Mouse (Mus musculus) cerebellum, postnatal 4 days (tissue): Measurements from ENCODE around the gene Kdm1b.

Experiments
- DNase-seq, 2 experiments: peaks; one replicate each; pipeline ENCODE4 v3.0.0; 2022; ENCODE audit warnings: low spot score in 2 of 2, mixed read lengths in 1 of 2

Kdm1b gene

GRCm38 (mm10) chr13:47056781-47057180 is 13.5 kb downstream of the Kdm1b start:
- DNase-seq = no peak

GRCm38 (mm10) chr13:47062756-47063155 is 19.5 kb downstream of the Kdm1b start:
- DNase-seq = no peak

GRCm38 (mm10) chr13:47063985-47064760 is 20.9 kb downstream of the Kdm1b start:
- DNase-seq = no peak

GRCm38 (mm10) chr13:47066516-47066915 is 23.2 kb downstream of the Kdm1b start:
- no peak for DNase-seq

DNA sequence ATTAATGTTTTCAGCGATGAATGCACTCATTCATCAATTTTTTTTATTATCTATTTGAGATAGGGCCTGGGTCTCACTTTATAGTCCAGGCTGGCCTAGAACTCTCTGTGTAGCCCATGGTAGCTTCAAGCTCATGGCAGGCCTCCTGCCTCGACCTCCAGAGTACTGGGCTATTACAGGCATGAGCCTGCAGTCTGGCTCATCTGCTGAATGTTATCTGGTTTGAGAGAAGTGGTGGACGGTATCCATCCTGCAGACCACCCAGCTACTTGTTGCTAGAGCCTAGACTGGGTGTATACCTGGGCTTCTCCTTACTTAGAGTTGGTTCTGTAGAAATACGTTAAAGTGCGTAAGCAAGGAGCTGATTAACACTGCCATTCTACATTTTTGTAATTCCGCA is 23.7 kb downstream of the Kdm1b start:
- no peak for DNase-seq

- DNase-seq = no peak
Measured at GRCm38 (mm10) chr13:47070329-47071080, 27.2 kb downstream of the Kdm1b start.

DNA sequence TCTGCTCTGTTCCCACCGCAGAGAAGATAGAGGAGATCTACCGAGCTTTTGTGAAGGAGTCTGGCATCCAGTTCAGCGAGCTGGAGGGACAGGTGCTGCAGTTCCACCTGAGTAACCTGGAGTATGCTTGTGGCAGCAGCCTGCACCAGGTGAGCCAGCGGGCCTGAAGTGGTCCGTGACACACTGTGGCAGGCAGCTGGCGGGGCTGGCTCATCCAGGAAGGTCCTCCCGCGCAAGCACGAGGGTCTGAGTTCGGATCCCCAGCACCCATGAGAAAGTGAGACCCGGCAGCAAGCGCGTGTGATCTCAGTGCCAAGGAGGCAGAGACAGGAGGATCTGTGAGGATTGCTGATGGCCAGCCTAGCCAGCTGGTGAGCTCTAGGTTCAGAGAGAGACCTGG is 28.6 kb downstream of the Kdm1b start:
- DNase-seq = no peak

DNA sequence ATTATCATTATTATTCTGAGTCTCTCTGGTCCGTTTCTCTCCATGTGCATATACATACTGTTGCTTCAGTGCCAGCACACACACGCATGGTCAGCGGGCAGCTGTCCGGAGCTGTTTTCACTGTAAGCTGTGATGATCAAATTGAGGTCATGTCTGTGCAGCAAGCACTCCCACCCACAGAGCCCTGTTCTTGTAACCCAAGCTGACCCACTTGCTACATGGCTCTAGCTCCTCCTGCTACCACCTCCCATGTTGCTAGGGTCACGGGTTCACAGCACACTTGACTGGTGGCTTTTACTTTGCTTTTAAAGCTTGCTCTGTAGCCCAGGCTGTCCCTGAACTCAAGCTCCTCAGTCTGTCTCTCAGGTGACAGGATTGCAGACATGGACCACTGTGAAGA is 29.2 kb downstream of the Kdm1b start:
- DNase-seq = no peak

DNA sequence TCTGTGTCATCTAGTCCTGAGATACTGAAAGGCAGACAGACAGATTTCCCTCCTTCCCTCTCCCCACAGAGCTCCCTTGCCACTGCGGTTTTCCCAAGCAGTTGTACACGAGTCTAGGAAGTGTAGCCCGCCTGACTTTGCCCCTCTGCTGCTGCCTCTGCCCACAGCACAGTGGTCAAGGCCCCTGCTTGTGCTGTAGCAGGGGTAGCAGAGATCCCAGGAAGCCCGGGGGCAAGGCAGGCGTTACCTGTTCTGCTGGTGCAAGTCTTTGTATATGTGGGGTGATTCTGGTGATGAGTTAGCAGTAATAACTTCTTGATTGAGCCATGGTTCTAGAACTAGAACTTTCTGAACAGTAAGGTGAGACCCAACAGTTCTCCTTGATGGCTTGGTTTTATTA is 32.9 kb downstream of the Kdm1b start:
- DNase-seq = no peak

DNA sequence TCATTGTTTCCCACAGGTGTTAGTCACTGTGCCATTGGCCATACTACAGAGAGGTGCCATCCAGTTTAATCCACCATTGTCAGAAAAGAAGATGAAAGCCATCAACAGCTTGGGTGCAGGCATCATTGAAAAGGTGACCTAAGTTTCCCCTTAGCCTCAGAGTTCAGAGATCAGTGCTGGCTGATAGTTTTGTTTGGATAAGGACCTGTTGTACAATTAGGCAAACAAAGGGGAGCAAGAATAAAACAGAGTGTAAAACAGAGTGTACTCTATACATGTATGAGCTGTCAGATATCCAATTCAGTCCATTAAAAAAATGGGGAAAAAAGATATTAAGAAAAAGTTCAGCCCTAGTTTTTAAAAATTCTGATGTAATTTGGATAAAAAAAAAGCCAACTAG is 34.1 kb downstream of the Kdm1b start:
- no peak for DNase-seq

GRCm38 (mm10) chr13:47078799-47079198 is 35.5 kb downstream of the Kdm1b start:
- no peak for DNase-seq

GRCm38 (mm10) chr13:47080905-47081505 is 37.7 kb downstream of the Kdm1b start:
- no peak for DNase-seq

GRCm38 (mm10) chr13:47088433-47088832 is 45.1 kb downstream of the Kdm1b start:
- DNase-seq = no peak

- no peak for DNase-seq
Measured at GRCm38 (mm10) chr13:47089271-47089670, 46.0 kb downstream of the Kdm1b start.

DNA sequence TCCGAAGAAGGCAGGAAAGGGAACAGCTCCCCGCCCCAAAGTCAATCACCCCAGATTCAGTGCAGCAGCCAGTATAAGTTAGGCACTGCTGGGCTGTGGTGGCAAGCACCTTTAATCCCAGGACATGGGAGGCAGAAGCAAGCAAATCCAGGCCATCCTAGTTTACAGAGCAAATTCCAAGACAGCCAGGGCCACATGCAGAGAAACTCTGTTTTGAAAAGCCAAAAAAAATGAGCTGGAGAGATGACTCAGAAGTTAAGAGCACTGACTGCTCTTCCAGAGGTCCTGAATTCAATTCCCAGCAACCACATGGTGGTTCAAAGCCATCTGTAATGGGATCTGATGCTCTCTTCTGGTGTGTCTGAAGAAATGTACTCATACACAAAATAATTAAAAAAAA is 50.5 kb downstream of the Kdm1b start:
- no peak for DNase-seq

DNA sequence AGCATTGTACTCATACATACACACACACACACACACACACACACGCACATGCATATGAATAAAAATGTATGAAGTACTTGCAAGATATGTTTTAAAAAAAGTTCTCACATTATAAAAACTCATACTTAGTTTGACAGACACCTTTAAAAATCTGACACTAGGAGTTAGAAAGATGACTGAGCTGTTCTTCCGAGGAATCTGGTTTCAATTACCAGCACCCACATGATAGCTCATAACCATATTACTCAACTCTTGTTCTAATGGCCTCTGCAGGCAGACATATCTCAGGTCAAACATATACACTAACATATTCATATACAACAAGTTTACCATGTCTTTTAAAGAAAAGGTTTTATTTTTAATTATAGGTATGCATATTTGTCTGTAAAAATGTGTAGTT is 53.3 kb downstream of the Kdm1b start:
- no peak for DNase-seq

DNA sequence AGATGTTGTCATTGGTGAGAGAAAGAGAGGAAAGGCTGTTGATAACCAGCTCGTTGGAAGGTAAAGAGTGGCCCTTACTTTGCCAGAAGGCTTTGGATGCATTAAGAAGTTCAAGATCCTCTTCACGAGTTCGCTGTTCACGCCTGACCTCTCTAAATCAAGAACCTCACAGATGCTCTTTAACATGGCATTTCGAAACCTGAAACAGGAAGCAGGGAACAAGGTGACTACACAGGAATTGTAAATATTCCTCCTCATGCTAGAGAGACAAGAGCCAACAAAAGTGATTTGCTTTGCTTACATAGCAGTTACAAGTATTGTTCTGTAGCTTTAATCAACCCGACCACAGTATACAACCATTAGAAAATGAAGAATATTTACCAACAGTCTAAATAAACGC is 56.0 kb downstream of the Kdm1b start:
- DNase-seq = no peak

GRCm38 (mm10) chr13:47100587-47100986 is 57.3 kb downstream of the Kdm1b start:
- DNase-seq = no peak

DNA sequence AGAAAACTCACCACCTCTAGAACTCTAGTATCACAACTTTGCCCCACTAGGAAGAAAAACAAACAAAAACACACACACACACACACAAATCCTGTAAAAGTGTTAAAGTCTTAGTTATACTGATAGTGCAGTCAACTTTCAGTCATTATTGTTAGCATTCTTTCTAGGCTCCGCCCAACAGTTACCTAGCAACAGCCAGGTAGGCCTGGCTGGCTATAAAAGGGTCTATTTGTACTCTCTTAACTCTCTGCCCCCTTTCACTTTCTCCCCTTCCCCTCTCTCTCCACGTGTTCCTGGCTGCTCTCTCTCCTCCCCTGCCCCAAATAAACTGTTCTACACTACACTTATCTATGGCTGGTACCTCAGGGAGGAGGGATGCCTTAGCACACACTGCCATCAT is 60.8 kb downstream of the Kdm1b start:
- DNase-seq = no peak

DNA sequence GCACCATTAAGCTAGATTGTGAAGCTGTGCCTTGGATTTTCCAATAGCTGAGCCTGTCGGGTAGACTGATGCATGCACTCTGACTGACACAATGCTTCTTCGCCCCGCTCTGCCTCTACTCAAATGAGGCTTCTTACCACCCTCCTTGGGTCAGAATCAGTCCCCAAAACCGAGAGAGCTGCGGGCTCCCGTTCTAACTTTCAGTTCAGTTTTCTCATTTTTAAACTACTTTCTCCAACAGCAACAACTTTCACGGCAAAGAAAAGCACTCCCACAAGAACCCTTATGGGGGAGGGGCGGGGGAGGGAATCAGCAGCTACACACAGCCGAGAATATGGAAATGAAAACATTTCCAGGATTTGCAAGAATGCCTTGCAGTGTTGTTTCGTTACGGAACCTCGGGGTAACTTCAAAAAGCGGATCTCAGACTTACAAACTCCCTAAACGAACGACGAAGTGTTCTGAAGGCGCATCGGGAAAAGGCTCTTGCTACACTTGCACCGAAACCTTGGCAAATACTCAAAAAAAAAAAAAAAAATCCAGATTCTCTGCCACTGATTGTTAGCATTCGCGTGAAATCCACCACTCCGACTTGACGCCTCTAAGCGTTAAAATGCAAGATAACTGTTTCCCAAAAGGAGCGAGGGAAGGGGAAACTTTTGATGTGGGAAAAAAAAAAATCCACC is 61.7 kb downstream of the Kdm1b start:
- DNase-seq = peak in 1 of 2 experiments; percentile 23

DNA sequence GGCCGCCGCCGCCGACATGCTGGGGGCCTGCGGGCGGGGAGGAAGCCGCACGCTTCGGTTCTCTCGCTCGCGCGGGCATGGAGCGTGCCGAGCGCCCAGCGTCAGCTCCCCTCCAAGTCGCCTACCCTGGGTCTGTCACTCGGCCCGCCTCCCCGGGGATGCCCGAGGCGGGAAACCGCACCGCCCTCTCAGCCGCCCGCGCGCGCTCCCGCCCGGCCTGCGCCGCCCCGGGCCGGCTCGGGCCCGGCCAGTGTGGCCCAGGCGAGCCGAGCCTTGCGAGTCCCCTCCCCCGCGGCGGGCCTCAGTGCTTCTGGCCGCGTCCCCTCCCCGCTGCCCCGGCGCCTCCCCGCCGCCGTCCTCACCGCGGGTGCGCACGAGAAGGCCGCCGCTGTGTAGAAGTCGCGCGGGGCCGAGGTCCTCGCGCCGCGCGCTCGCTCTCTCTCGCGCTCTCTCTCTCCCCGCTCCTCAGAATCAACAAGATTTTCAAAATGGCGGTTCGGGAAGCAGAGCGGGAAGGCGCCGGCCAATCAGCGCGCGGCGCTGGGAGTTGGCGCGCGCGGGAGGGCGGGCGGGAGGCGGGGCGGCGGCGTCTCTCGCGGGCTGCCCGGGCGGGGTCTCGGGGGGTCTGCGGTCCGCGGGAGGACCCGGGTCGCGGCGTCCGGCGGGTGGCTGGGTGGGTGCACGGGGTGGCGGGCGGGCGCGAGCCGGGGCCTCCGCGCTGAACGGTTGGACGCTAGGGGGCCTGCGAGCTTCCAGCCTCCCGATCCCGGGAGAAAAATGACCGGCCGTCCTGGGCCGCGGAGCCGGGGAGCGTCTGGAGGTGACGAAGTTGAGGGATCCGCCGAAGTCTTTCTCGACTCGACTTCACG is 62.6 kb downstream of the Kdm1b start, which contains the start of gene Dek:
TSS of gene Dek (minus strand) at position 491 of the 869 bp plus-strand sequence.
- peak; percentile 64 to 85 for DNase-seq
